Mouse (Mus musculus) hindbrain, postnatal 0 days (tissue): ENCODE data around the gene Pard3. TPM values are rescaled to one million over a fixed set of nuclear protein-coding genes. Genes with fewer than 3 reads are reported as not detected.
A peak's percentile ranks its signal among the peaks of the same experiment; 100 is the strongest.

Experiments
- ATAC-seq: fragments of 200-750 bp; cut with Nextera tagmentation; 2 replicates; pipeline ENCODE4 v1.8.0; 2017; ENCODE audit warnings: mild to moderate bottlenecking, moderate TSS enrichment, moderate library complexity
- DNase-seq: peaks from one replicate; pipeline ENCODE4 v3.0.0-alpha.2; 2015; ENCODE audit warnings: low spot score
- H3K27ac ChIP-seq: fragments of 300-500 bp; sonication (generic); 2 replicates; pipeline ENCODE4 v1.5.1; 2014; ENCODE audit warnings: mild to moderate bottlenecking
- H3K27me3 ChIP-seq: fragments of 300-500 bp; sonication (generic); 2 replicates; pipeline ENCODE4 v1.6.1; 2014; ENCODE audit warnings: low read length, mixed read lengths; ENCODE audit not compliant: insufficient read depth
- H3K36me3 ChIP-seq: fragments of 300-500 bp; sonication (generic); 2 replicates; pipeline ENCODE4 v1.6.1; 2014; ENCODE audit warnings: low read length, mixed read lengths; ENCODE audit not compliant: insufficient read depth
- H3K4me1 ChIP-seq: fragments of 300-500 bp; sonication (generic); 2 replicates; pipeline ENCODE4 v1.6.1; 2014; ENCODE audit warnings: antibody characterized with exemption, low read length, mixed read lengths; ENCODE audit not compliant: insufficient read depth
- H3K4me2 ChIP-seq: fragments of 300-500 bp; sonication (generic); 2 replicates; pipeline ENCODE4 v1.6.1; 2014; ENCODE audit warnings: low read depth, mild to moderate bottlenecking, low read length, moderate library complexity, mixed read lengths
- H3K4me3 ChIP-seq: fragments of 300-500 bp; sonication (generic); 2 replicates; pipeline ENCODE4 v1.5.1; 2014; ENCODE audit warnings: low read length
- H3K9ac ChIP-seq: fragments of 300-500 bp; sonication (generic); replicated peaks from 2 replicates; pipeline ENCODE4 v1.6.1; 2014; ENCODE audit warnings: mild to moderate bottlenecking, low read length, moderate library complexity, mixed read lengths
- H3K9me3 ChIP-seq: fragments of 300-500 bp; sonication (generic); 2 replicates; pipeline ENCODE4 v1.6.1; 2016; ENCODE audit warnings: low read length, mixed read lengths
- CTCF ChIP-seq: IDR thresholded peaks from 2 replicates; pipeline ENCODE4 v1.5.1; 2016; ENCODE audit warnings: antibody characterized with exemption, control low read depth, low read depth
- WGBS: fragments of 180-500 bp; shearing (Covaris S2); extraction: QIAGEN DNeasy Blood & Tissue Kit; methylation state at CpG from one replicate; pipeline ENCODE4 v1.1.7; 2014; 5-methylcytosine and 5-hydroxymethylcytosine counted together
- polyA plus RNA-seq: library from polyadenylated mRNA; unstranded; fragments of >200 nt; fragmentation: Nextera tagmentation; extraction: Ambion mirVana; gene quantifications from 2 replicates; pipeline ENCODE4 v1.2.1, GENCODE M21; 2015
- total RNA-seq: library from RNA; depleted of rRNA; stranded (reverse); fragments of >200 nt; gene quantifications from 2 replicates; pipeline ENCODE4 v1.2.3, GENCODE M21; 2014

The Pard3 gene
- total and polyA plus RNA-seq, 2 experiments from 2014 or later, result 11.9 to 29.3 TPM

- peak; percentile 49; the same call in 1 of the 2 replicates for ATAC-seq
- 85% methylated on average over 7 of the region's 7 CpGs for whole genome bisulfite sequencing
Observed at GRCm38 (mm10) chr8:127254625-127255024, 190.9 kb downstream of the Pard3 start.

GRCm38 (mm10) chr8:127257086-127257485, 193.4 kb downstream of the Pard3 start:
- Histone ChIP-seq H3K27ac (no peak overlapping the region), H3K36me3 (no peaks in the 10 kb centered on the region), H3K9me3 (no peaks in the 10 kb centered on the region), H3K4me2 (no peak overlapping the region), H3K27me3 (no peaks in the 10 kb centered on the region), H3K9ac (no peak overlapping the region), H3K4me3 (no peak overlapping the region), H3K4me1 (no peaks in the 10 kb centered on the region)
- ATAC-seq, result no peak
- DNase-seq, result no peak
- TF ChIP-seq CTCF, result no peak
- 96% methylated on average over 3 of the region's 3 CpGs for WGBS

More at GRCm38 (mm10) chr8:127254625-127255024, 190.9 kb downstream of the Pard3 start:
- Histone ChIP-seq H3K4me2 (no peak overlapping the region), H3K27ac (no peak overlapping the region), H3K9me3 (no peaks in the 10 kb centered on the region), H3K4me1 (no peaks in the 10 kb centered on the region), H3K36me3 (no peaks in the 10 kb centered on the region), H3K4me3 (no peak overlapping the region), H3K27me3 (no peaks in the 10 kb centered on the region), H3K9ac (no peak overlapping the region)
- peak; percentile 25 for DNase-seq
- no peak for TF ChIP-seq CTCF

- DNase-seq (no peak), ATAC-seq (no peak)
- H3K27ac ChIP-seq, result no peak overlapping the region
- TF ChIP-seq CTCF, result no peak
- 98% methylated on average over 6 of the region's 6 CpGs for whole genome bisulfite sequencing
- no peaks in the 10 kb centered on the region for H3K27me3 ChIP-seq
- no peak overlapping the region for H3K4me3 ChIP-seq
- no peak overlapping the region for H3K4me2 ChIP-seq
- H3K9me3 ChIP-seq, result no peaks in the 10 kb centered on the region
- H3K9ac ChIP-seq, result no peak overlapping the region
- H3K36me3 ChIP-seq, result no peaks in the 10 kb centered on the region
- 0 out of 2 replicates have a peak, but pooled peaks cover 2% of the 10 kb centered on the region for H3K4me1 ChIP-seq
Observed at GRCm38 (mm10) chr8:127261051-127261450, 197.4 kb downstream of the Pard3 start.

GRCm38 (mm10) chr8:127262026-127262425, 198.3 kb downstream of the Pard3 start:
- H3K9ac ChIP-seq, result no peak overlapping the region
- H3K4me1 ChIP-seq, result 0 out of 2 replicates have a peak, but pooled peaks cover 5% of the 10 kb centered on the region
- H3K27ac ChIP-seq, result no peak overlapping the region
- ATAC-seq (no peak), DNase-seq (no peak)
- no peaks in the 10 kb centered on the region for H3K9me3 ChIP-seq
- H3K4me2 ChIP-seq, result no peak overlapping the region
- 71% methylated on average over 7 of the region's 7 CpGs for WGBS
- H3K4me3 ChIP-seq, result no peak overlapping the region
- TF ChIP-seq CTCF, result no peak
- H3K36me3 ChIP-seq, result no peaks in the 10 kb centered on the region
- no peaks in the 10 kb centered on the region for H3K27me3 ChIP-seq

GRCm38 (mm10) chr8:127262436-127262835, 198.7 kb downstream of the Pard3 start:
- no peak for TF ChIP-seq CTCF
- Histone ChIP-seq H3K9me3 (no peaks in the 10 kb centered on the region), H3K27me3 (no peaks in the 10 kb centered on the region), H3K4me3 (no peak overlapping the region), H3K4me1 (0 out of 2 replicates have a peak, but pooled peaks cover 9% of the 10 kb centered on the region), H3K4me2 (no peak overlapping the region), H3K36me3 (no peaks in the 10 kb centered on the region), H3K27ac (no peak overlapping the region), H3K9ac (no peak overlapping the region)
- WGBS, result 52% methylated on average over 3 of the region's 3 CpGs
- no peak for ATAC-seq
- DNase-seq, result no peak

- Histone ChIP-seq H3K4me1 (0 out of 2 replicates have a peak, but pooled peaks cover 10% of the 10 kb centered on the region), H3K9me3 (no peaks in the 10 kb centered on the region), H3K4me2 (no peak overlapping the region), H3K36me3 (no peaks in the 10 kb centered on the region), H3K27me3 (no peaks in the 10 kb centered on the region), H3K9ac (no peak overlapping the region), H3K4me3 (no peak overlapping the region), H3K27ac (no peak overlapping the region)
- ATAC-seq (no peak), DNase-seq (no peak)
- 83% methylated on average over 4 of the region's 4 CpGs for WGBS
- no peak for TF ChIP-seq CTCF
Observed at GRCm38 (mm10) chr8:127262926-127263325, 199.2 kb downstream of the Pard3 start.

GRCm38 (mm10) chr8:127263457-127263856, 199.8 kb downstream of the Pard3 start:
- Histone ChIP-seq H3K27ac (no peak overlapping the region), H3K4me2 (no peak overlapping the region), H3K27me3 (no peaks in the 10 kb centered on the region), H3K4me1 (0 out of 2 replicates have a peak, but pooled peaks cover 13% of the 10 kb centered on the region), H3K4me3 (no peak overlapping the region), H3K36me3 (no peaks in the 10 kb centered on the region), H3K9ac (no peak overlapping the region), H3K9me3 (no peaks in the 10 kb centered on the region)
- 0 out of 2 replicates have a peak, but pooled peaks have one; percentile 38 for ATAC-seq
- 57% methylated on average over 5 of the region's 5 CpGs for WGBS
- no peak for TF ChIP-seq CTCF
- no peak for DNase-seq
